10 mouse cellular contexts compared by ENCODE assay signal in the genomic region with DNA sequence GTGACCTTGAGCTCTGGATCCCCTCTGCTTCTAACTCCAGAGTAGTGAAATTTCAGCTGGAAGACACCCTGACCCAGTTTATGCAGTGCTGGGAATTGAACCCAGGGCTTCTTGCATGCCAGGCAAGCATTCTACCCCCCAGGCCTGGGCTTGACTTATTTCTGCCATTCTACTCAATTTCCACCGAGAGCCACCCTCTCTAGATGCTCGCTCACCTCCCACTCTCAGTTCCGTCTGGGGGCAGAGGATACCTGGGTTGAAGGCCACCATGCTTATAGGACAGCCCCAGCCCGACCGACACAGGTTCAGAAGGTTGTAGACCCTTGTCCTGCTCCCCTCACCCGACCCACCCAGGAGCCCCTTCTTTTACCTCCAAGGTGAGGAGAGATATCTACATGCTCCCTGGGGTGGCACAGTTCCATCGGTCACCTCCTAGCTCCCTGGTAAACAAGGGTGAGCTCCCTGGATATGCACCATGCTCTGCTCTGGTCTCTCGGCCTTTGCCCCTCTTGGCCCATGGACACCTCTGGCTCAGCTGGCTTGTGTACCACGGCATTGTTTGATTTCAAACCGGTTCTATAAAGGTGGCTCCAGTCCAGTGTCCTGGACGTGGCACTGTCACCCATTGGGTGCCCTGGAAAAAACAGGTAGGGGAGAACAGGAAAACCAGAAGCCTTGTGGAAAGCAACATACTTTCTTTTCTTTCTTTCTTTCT. TPM values are rescaled to one million over a fixed set of nuclear protein-coding genes. Genes with fewer than 3 reads are reported as not detected.
DNase-seq lines count a peak whose midpoint lies in the region; ATAC-seq lines count a peak whose summit lies in the region.
"Had no signal": no experiment of that assay in that cellular context is flagged by ENCODE, and none has a peak within 500 bp of the region (broad histone marks: within the 10 kb centered on the region; RNA-seq: fewer than 3 reads in every experiment).

No protein-coding gene starts in this region.

- H3K4me3 ChIP-seq in heart, embryonic 10.5 days, result no peak overlapping the region
- no peak overlapping the region for H3K4me3 ChIP-seq in brown adipose tissue, adult 24 weeks (ENCODE audit: insufficient read depth, low read depth, low read length)
- H3K4me3 ChIP-seq in hindbrain, embryonic 16.5 days (ENCODE audit: low read length), result no peak overlapping the region
- no peak overlapping the region for H3K4me3 ChIP-seq in midbrain, embryonic 10.5 days
- H3K4me3 ChIP-seq: limb, embryonic 13.5 days had no signal

- H3K4me1 ChIP-seq in heart, embryonic 10.5 days, result peaks cover 41% of the 10 kb centered on the region
- H3K4me1 ChIP-seq in brown adipose tissue, adult 24 weeks (ENCODE audit: control insufficient read depth, insufficient read depth, insufficient read length, low read length), result peaks cover 31% of the 10 kb centered on the region
- peaks cover 29% of the 10 kb centered on the region for H3K4me1 ChIP-seq in hindbrain, embryonic 16.5 days (ENCODE audit: control insufficient read depth, insufficient read depth, low read depth, low read length)
- H3K4me1 ChIP-seq in midbrain, embryonic 10.5 days, result peaks cover 55% of the 10 kb centered on the region

- peaks cover 6% of the 10 kb centered on the region; the same call in 1 of the 2 replicates for H3K27me3 ChIP-seq in heart, embryonic 10.5 days (ENCODE audit: insufficient read depth, poor library complexity, severe bottlenecking)
- H3K27me3 ChIP-seq in hindbrain, embryonic 16.5 days (replicated peaks; ENCODE audit: control insufficient read depth, insufficient read depth, low read length), result no peaks in the 10 kb centered on the region
- no peaks in the 10 kb centered on the region for H3K27me3 ChIP-seq in midbrain, embryonic 10.5 days (ENCODE audit: low read depth, poor library complexity, severe bottlenecking)
- H3K27me3 ChIP-seq: limb, embryonic 13.5 days had no signal

- WGBS in heart, embryonic 10.5 days, result 79% methylated on average over 11 of the region's 11 CpGs
- 89% methylated on average over 11 of the region's 11 CpGs for WGBS in hindbrain, embryonic 16.5 days
- 91% methylated on average over 11 of the region's 11 CpGs for WGBS in midbrain, embryonic 10.5 days

- H3K27ac ChIP-seq in heart, embryonic 10.5 days, result peak overlapping the region; percentile 81
- peak overlapping the region; percentile 99 for H3K27ac ChIP-seq in brown adipose tissue, adult 24 weeks (replicated peaks; ENCODE audit: low read depth, low read length)
- H3K27ac ChIP-seq in hindbrain, embryonic 16.5 days (ENCODE audit: low read depth, low read length), result peak overlapping the region; percentile 98
- peak overlapping the region; percentile 97 for H3K27ac ChIP-seq in midbrain, embryonic 10.5 days (replicated peaks)

- no peak for ATAC-seq in hindbrain, embryonic 16.5 days

- no peaks in the 10 kb centered on the region for H3K36me3 ChIP-seq in heart, embryonic 10.5 days
- H3K36me3 ChIP-seq in hindbrain, embryonic 16.5 days (ENCODE audit: control insufficient read depth, insufficient read depth, low read length), result no peaks in the 10 kb centered on the region
- no peaks in the 10 kb centered on the region for H3K36me3 ChIP-seq in midbrain, embryonic 10.5 days
- H3K36me3 ChIP-seq: limb, embryonic 13.5 days had no signal

- H3K9ac ChIP-seq in hindbrain, embryonic 16.5 days (ENCODE audit: low read depth, low read length), result no peak overlapping the region
- H3K9ac ChIP-seq: limb, embryonic 13.5 days had no signal

- DNase-seq in heart, embryonic 10.5 days (ENCODE audit: low spot score), result no peak
- DNase-seq in heart, adult 9 months (ENCODE audit: low spot score in 2 of 2), result no peak
- no peak for DNase-seq in midbrain, embryonic 10.5 days (ENCODE audit: low spot score)
- no peak for DNase-seq in T-cell, adult 2 months (ENCODE audit: low spot score)
- no peak for DNase-seq in layer of hippocampus, postnatal 14 days (ENCODE audit: low spot score in 2 of 2)
- no peak for DNase-seq in spleen, postnatal 4 days (ENCODE audit: low spot score in 2 of 2)
- DNase-seq: thymus, adult 18-20 months had no signal

- H3K4me2 ChIP-seq in hindbrain, embryonic 16.5 days (ENCODE audit: low read length), result no peak overlapping the region

- H3K9me3 ChIP-seq in heart, embryonic 10.5 days, result no peaks in the 10 kb centered on the region
- no peaks in the 10 kb centered on the region for H3K9me3 ChIP-seq in hindbrain, embryonic 16.5 days (ENCODE audit: control insufficient read depth, low read length)
- no peaks in the 10 kb centered on the region for H3K9me3 ChIP-seq in midbrain, embryonic 10.5 days (replicated peaks)
- H3K9me3 ChIP-seq: limb, embryonic 13.5 days had no signal

RNA-seq across cellular contexts. Expression of a gene that starts 49.2 kb away (rescaled TPM):
- polyA plus RNA-seq in heart, embryonic 10.5 days (2016; fragmentation: Nextera tagmentation; extraction: Ambion mirVana), result 18.5 and 21.7 TPM in 2 replicates
- polyA plus RNA-seq in brown adipose tissue, adult 24 weeks (2012; ENCODE audit: insufficient read depth, insufficient read length, missing spikeins), result 172 and 175 TPM in 2 replicates
- 29.1 and 29.2 TPM in 2 replicates for polyA plus RNA-seq in hindbrain, embryonic 16.5 days (2015; fragmentation: Nextera tagmentation; extraction: Ambion mirVana)
- polyA plus RNA-seq in midbrain, embryonic 10.5 days (2016; fragmentation: Nextera tagmentation; extraction: Ambion mirVana), result 18.4 and 21.6 TPM in 2 replicates
- total RNA-seq in layer of hippocampus, postnatal 14 days (2021), result 10 to 100 TPM; 32.3 to 32.4 TPM
